Mouse (Mus musculus): ENCODE measurements around the gene Dsn1.
A peak's percentile ranks its signal among the peaks of the same experiment; 100 is the strongest.

Dsn1 gene

DNA sequence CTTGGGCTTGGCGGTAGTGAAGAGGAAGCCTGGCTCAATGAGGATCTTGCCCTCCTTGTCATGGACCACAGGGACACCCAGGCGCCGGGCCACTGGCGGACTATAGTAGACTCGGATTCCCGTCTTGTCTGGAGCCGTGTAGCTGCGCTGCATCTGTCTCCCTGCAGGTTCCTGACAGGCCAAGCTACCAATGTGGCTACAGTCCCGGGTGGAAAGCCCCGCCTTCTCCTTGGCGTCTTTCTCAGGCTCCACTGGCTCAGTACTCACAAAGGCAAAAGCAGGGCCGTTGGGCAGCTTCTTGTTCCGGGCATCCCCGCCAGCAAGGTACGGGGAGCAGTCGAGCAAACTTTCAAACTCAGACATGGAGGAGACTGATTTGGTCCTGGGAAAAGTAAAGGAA lies 14.2 kb upstream of the Dsn1 start:
- DNase-seq: no peak

DNA sequence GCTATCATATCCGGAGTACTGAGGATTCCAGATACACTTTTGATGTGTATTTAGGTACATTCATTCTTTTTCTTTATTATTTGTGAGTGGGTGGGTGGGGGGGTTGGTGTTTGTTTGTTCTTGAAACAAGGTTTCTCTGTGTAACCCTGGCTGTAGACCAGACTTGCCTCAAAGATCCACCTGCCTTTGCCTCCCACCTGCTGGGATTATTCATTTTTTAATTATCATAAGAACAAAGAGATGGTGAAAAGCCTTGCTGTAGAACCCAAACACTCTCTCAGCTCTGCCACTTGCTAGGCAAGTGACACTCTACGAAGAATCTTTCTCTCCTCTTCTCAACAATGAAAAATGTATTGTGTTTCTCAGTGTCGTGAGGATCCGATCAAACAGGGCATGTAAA lies 12.3 kb upstream of the Dsn1 start:
- DNase-seq: no peak

DNA sequence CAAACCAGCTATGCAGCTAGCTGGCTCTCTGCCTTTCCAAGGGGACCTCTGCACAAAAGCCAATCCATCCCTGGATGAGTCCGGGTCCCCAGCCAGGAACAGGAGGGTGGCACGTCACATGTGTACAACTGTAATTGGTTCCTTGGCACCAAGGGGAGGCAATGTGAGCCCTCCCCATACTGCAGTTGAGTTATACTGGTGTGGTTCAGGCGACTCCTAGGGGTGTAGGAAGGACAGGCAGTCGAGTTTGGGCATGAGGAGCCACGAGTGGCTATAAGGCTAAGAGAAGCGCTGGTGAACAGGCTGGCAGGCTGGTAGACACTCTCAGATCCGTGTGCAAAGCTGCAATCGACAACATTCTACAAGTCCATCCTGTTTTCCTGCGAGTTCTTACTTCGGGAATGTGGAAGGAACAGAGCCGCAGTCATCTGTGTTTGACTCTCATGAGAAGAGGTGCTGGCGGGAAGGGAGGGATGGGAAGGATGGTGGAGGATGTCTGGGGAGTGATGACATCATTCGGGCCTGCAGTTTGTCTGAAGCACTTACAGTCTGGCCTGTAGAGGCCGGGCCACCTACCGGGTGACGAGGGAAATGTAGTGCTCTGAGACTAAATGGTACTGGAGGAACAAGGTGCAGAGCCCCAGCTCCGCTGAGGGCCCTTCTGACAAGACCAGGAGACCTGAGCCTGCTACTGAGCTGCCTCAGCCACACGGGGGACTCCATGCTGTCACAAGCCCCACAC lies 9.7 kb upstream of the Dsn1 start:
- DNase-seq: no peak

DNA sequence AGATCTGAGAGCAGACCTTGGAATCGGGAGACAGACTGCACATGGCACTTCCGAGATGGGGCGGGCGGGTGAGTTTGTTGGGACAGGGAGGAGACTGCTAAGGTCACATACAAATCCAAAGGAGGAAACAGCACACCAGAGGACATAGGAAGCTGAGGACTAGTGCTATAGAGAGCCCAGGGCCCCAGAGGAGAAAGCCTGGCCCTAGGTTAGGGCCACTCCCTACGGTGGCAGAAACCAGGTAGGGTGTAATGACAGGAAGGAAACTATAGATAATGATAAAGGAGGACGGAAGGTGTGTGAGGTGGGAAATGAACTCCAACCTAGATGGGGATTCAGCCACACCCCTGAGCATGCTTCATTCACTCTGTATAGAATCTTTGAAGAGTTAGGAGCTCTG lies 5.4 kb upstream of the Dsn1 start:
- no peak for DNase-seq

DNA sequence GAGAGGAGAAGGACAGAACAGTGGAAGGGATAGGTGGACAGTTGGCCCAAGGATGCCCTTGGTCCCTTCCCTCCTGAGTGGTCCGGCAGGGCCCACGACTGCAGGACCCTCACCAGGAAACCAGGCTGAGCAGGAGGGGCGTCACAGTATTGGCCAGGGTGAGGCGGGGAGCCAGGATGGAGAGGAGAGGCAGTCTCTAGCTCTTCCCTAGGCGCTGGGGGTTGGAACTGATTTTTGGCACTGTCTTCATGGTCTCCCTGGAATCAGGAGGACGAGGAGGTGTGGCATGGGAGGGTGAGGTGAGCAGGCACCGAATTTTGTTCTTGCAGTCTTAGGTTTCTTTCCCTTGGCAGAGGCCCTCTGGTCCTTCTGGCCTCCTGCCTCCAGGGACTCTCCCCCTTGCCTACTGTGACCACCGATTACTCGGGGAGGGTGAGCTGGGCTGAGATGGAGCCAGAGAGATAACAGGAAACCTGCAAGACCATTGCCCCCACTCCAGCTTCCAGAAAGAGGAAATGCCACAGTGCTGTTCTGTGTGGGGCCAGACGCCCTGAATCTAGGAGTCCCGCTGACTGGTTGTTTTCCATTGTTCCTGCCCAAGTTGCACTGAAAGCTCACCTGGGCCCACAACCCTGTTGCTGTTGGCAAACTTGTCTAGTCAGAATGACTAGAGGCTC lies 3.8 kb upstream of the Dsn1 start:
- DNase-seq: no peak

DNA sequence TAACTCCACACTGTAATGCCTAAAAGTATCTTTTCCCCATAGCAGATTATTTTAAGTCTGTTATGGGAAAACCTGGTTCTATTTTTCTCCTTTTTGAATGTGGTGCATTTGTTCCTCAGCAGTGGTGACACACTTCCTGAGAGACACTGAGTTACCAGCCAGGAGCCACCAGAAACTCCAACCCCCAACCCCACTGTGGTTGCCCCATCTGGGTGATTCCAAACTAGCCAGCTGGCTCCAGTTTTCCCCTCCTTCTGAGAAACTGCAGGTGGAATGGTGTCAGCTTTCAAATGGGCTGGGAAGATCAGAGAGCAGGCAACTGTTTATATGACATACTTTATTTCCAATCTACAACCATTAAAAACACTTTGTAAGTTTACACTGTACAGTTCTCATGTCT lies 3.2 kb upstream of the Dsn1 start:
- DNase-seq: no peak

DNA sequence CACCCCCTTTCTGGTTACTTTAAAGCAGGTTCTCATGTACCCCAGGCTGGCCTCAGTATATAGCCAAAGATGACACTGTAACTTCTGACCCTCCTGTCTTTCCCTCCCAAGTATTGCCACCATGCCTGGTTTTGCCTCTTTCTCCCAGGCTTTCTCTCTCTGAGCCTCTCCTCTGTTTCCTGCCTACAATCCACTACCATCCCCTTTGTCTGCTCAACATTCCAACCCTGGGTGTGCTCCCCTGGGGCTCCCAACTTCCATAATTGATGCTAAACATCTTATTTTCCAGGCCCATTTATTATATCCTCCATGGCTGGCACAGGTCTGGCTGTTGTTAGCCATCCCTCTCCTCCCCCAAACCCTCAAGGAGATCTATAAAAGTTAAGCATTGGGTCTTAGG lies 1.6 kb upstream of the Dsn1 start:
- no peak for DNase-seq

DNA sequence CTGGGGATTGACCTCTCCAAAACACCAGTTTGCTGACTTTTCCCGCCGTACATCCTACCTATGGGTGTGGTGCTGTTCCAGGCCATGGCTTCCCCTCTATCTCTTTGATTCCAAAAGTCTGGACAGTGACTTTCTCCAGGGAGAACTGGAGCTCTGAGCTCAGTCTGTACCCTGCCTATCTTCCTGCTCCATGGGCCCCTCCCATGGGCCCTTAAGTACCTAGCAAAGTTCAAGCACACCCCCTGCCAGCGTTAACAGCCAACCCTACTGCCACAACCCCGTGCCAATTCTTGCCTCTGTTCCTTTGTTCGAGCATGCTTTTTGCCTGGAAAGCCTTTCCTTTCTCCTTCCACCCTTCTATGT lies 261 bp upstream of the Dsn1 start:
- no peak for DNase-seq

DNA sequence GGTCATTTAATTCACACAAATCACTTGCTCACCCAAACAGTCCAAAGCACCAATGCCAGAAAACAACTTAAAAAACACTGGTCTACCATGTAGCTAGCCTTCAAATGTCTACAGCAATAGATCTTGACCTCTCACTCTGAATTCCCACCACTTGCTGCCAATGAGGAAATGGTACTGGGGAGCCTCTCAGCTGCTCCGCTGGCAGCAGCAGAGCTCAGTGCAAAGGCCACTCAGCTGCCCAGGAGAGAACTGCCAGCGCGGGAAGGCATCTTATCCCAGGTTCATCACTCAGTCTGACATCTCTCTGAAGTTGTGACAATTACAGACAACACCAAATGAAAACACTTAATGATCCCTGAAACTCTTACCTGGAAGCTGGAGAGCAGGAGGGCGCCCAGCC lies 4.6 kb downstream of the Dsn1 start:
- DNase-seq: no peak

DNA sequence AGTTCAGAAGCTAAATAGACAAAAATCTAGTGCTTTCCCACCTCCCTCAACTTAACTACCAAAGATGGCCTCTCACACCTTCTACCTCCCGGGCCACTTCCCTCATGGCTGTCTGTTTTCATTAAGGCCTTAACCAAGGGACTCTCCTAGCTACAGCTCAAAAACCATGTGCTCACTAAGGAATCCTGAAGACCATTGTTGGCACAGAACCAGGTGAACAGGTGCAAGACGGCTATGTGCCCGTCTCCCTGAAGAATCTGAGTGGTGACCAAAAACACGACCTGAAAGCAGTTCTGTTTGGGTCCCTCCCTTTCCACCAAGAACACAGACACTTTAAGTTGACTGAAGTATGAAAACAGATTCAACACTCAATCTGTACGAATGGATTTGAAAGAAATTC lies 8.7 kb downstream of the Dsn1 start:
- no peak for DNase-seq

DNA sequence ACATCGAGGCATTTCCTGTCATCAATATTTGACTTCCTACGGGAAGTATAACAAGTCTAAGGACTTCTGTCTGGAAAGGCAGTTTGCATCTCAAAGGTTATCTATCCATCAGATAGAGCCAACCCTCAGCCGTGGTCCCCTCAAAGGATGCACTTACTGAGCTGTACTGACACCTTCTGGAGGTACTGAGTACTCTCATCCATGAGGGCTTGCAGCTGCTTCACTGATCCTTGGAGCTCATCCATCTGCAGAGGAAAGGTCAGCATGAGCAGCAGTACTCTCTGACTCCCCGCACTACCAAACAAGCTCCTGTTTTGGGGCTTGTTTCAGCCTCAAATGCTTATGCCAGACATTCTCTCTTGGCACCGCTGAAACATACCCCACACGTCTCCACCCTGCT lies 10.4 kb downstream of the Dsn1 start:
- DNase-seq: peak; percentile 60 to 74

DNA sequence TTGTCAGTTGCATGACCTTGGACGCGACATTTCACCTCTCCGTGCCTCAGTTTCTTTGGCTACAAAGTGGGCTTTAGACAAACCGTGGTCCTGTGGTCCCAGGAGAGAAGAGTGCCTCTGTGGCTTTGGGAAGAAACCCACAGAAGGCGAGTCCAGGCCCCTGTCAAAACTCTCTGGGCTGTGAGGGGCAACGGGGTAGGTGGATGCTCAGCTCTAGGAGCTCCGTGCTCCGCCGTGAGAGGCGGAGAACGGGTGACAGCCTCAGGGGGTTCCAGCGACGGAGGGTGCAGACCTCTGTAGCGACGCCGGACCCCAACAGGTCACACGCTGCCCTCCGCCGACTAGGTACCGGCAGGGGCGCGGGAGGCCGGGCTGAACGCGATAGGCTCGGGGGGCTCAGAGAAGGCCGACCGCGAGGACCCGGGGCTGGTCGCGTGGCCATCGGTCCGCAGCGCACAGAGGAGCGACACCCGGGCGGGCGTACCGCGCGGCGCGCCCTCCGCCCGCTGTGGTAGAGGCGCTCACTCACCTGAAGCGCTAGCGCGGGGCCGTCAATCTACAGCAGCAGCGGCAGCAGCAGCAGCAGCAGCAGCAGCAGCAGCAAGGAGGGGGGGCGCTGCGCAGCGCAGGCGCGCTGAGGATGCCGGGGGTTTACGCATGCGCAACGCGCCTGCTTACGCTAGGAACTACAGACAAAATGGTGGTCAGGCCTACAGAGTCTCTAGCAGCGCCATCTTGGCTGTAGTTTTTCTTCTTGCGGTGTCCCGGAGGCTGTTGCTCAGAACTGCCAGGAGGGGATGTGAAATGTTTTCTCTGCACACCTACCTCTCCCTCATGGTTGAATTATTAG lies 15.3 kb downstream of the Dsn1 start, which contains the start of gene Ndrg3:
Ndrg3 (minus strand) TSS at position 587 of the 850 bp plus-strand sequence.
- DNase-seq: peak; percentile 97 to 98

DNA sequence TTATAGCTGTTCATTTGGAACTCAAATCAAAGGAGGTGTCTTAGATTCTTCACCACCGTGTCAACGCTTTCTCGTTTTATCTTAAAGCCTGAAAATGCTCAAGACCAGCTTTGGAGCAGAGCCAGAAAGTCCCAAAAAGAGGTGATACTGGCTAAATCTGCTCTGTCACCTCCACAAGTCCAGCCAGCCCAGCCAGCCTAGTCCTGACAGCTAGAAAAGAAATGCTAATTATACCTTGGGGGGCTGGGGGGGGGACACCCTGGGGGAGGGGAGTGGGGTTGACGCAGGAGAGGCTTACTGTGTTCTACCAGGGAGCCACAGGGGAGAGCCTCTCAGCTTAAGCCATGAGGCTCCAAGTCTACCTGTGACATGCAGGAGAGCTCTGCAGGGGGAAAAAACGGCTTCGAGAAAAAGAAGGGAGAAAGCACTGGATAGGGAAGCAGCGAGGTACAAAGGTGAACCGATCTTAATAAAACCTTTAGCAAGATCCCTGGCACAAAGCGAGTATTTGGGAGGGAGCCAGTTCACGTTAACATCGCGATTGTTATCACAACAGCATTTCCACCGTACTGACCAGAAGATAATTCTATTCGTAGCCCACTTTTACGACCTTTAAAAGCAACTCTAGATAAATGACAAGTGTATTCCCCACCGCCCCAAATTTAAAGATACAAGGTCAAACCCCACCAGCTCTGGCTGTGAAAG lies 16.1 kb downstream of the Dsn1 start:
- peak in 1 of 2 experiments; percentile 38 for DNase-seq

DNA sequence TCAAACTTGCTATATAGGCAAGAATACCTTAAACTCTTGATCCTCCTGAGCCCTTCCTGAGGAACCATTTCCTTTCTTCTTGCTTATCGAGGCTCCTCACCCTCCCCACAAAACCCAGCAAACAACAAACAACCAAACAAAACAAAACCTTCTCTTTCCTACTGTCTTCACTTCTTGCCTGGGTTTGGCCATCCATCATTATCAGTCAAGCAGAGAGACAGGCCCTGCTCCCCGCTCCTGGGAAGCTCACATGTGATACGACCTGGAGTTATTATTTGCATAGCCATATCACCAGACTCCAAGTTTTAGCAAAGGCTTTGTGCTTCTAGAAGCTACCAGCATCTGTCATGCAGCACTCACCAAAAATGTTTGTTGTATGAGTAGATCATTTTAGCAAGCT lies 19.6 kb downstream of the Dsn1 start:
- DNase-seq: no peak

DNA sequence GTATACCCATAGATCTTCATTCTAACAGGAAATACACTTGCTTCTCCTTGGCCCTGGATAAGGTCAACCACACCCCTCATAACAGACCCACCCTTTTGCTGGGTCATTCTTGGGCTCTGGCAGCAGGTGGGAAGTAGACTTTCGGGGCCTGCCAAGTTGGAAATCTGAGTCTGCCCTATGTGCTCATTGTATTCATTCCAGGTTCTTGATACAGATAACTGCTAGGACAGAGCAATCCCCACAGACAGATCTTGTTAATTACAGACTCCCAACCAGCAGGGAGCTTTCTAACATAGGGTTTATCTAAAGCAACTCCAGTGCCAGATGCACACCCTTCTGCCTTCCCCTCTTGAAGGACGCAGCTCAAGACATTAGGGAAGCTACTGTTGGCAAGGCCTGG lies 24.1 kb downstream of the Dsn1 start:
- DNase-seq: no peak

DNA sequence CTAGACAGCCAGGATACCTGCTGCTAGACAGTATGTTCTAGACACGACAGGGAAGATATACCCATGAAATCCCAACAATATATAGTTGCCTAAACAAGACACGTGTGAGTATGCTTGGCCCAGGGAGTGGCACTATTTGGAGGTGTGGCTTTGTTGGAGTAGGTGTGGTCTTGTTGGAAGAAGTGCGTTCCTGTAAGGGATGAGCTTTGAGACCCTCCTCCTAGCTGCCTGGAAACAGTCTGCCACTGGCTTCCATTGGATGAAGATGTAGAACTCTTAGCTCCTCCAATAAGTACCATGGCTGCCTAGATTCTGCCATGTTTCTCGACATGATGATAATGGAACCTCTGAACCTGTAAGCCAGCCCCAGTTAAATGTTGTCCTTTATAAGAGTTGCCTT lies 25.7 kb downstream of the Dsn1 start:
- DNase-seq: no peak

DNA sequence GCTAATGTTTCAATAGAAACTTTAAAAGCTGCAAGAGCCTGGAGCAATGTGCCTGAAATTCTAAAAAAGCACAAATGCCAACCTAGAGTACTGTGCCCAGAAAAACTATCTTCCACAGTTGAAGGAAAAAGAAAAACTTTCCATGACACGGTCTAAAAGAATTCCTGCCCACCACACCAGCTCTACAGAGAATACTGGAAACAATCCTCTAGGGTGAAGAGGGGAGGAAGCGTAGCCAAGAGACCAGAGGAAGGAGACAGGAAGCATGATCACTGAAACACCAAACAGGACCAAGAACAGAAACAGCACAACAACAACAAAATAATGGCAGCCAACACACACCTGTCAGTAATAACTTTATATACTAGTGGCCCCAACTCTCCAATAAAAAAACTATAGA lies 26.9 kb downstream of the Dsn1 start:
- DNase-seq: no peak

DNA sequence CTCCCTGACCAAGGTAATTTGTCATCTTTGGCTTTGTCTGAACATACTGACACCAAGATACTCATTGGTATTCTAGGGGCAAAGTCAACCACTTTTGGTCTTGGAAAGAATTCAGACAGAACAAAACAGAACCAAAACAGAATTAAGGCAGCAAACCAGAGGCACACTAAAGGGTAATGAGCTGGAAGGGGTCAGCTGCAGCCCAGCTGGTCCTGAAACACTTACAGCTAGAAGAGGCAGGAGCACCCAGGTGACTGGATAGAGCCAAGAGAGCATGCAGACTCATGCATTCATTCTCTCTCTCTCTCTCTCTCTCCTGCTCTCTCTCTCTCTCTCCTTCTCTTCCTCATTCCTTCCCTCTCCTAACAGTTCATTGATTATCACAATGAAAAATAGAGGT lies 30.2 kb downstream of the Dsn1 start:
- no peak for DNase-seq

DNA sequence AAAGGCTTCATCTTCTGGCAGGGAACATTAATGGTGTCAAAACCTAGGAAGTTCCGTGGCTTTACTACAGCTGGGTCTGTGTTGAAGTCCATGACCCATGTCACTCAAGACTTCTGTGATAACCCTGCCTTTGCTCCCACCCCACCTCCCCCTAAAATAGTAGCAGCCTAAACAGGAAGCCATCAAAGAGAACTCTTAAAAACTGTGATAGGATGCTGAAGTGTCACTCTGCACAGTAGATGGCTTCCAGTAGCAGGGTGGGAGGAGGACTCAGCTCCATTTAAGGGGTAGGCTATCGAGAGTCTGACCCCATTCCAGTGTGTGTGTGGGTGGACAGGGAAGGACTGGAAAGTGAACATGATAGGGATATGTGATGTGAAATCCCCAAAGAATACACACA lies 32.0 kb downstream of the Dsn1 start:
- DNase-seq: peak in 1 of 2 experiments; percentile 35

DNA sequence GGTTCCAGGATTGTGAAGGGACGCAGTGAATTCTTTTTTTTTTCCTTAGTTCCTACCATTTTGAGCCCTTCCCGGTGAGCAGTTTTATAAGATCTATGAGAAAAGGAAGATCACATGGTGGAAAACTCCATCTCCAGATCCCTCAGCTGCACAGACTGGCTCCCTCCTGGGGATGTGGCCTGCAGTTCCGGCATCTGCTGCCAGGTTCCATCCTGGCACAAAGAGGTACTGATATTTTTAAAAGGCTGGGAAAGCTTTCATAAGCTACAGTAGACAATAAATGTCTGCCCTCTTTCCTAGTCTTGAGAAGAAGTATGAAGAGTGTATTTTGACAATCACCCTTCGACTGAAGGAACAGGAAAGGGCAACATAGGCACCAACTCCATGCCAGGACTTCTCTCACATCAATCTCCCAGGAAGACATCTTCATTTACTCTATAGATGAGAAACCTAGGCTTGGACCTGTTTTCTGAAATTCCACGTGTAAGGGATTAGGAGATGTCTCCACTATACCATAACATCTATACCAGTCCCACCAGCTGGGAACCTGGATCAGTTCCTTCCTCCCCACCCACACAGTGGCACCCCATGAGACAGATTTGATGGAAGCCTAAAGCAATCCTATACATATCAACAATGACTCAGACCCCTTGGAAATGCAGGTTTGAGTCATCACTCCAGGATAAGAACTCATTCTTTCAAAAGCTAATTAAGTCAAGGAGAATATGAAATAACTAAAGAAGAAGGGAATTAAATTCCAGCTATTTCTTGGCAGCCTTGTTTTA lies 33.4 kb downstream of the Dsn1 start:
- no peak for DNase-seq

DNA sequence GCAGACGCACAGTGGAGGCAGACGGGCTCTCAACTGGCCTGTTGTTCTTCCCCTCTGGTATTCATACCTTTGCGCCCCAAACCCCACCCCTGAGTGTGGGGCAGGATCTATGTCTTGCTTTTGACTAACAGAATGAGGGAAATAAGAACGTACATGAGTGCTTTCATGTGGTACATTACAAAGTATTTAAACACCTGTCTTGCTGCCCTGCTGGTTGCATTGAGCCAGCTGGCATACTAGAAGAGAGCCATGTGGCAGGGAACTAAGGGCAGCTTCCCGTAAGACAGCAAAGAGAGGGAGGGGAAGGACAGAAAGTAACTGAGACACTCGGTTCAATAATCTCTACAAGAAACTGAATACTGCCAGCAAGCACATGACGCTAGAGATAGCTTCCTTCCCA lies 36.7 kb downstream of the Dsn1 start:
- DNase-seq: no peak

DNA sequence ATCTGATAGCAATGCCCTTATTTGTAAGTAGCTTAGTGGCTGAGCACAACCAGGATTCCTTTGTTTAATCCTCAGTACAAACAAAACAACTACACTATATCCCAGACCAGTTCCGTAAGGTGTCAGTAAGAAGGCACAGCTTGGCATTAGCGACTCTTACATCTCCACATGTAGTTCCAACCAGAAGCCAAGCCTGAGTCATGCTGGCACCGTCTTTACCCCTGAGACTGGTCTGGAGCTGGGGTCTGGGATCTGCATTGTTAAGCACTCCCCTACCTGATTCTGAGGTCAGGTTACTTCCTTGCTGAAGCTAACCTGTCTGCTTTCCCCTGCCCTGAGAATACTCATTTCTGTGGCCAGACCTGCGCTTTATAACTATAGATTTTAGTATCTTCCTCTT lies 38.5 kb downstream of the Dsn1 start:
- no peak for DNase-seq
